Mouse (Mus musculus): ENCODE measurements at regions not wholly inside any gene's neighbourhood (a gene's known extent, or its start where the extent isn't known, plus 50 kb on each side); places are given as distances from the start of the nearest gene placed in this dataset.
A peak's percentile ranks its signal among the peaks of the same experiment; 100 is the strongest.

- no peak for DNase-seq (ENCODE audit: low read depth, low spot score)
Measured at GRCm38 (mm10) chr17:93665889-93666288, 467.1 kb downstream of the Adcyap1 start.

GRCm38 (mm10) chr17:93676366-93676962 lies 477.6 kb downstream of the Adcyap1 start:
- no peak for DNase-seq (ENCODE audit: low read depth, low spot score)

DNA sequence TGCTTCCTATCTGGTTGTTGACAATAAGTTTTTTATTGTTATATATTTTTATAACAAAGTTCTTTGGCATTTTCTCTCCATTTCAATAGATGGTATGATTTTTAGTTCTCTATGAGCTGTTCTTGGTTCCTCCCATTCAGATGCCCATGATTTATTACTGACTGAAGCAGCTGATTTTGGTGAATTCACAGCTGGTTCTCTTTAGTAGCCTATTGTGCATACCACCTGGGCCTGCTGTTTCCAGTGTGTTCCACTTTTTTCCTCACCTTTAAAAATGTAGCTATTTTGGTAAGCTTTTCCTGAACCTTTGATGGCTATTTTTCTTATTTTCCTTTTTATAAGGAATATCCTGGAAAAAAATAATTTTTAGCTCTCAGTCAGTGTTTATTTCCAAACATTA lies 501.9 kb downstream of the Adcyap1 start:
- DNase-seq (ENCODE audit: low read depth, low spot score), result no peak

DNA sequence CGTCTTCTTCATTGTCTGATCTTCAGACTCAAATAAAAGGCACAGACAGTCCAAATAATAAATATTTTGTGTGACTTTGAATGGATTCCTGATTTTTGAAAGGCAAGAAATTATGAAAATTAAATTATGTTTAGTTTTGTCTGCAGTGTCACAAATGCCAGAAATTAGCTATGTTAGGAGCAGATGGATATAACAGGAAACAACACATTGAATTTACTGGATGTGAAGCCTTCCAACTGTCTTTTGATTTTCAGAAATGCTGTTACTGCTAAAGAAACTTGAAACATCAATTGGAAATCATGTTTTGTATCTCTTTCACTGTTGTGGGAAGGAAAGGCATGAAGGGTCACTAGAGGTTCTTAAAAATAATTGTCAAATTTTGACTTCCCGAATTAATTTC lies 518.8 kb downstream of the Adcyap1 start:
- DNase-seq (ENCODE audit: low read depth, low spot score), result no peak

DNA sequence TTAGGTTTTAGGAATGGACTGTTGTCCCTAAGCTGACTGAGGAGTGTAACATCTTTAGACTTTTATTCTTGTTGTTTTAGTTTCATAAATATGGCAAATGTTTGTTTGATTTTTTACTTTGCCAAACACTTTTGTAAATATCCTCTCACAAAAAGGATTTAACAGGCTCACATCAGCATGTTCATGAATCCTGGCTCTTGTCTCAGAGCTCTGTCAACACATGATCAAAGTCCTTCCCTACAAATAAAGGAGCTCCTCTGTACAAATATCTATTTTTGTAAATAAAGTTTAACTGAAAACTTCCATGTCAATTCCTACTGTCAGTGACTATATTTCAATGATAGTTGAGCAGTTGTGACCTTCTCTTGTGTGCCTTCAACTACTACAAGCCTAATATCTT lies 542.5 kb downstream of the Adcyap1 start:
- DNase-seq (ENCODE audit: low read depth, low spot score), result no peak

DNA sequence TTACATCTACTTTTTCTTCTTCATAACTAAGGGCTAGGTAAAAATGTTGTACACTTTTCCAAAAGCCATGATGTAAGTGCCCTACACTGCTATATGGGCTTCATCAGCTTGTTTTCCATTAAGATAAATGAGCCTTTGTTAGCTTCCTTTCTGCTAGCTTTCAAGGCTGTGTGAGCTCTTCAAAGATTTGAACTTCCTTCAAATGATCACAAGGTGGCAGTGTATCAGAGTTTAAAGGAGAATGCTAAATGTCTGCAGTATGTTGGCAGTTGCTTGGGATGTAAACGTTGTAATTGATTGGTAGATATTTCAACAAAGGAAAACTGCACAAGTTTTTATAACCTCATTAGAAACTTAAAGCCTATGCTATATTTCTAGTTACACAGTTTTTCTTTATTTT lies 563.5 kb downstream of the Adcyap1 start:
- peak; percentile 54 for DNase-seq (ENCODE audit: low read depth, low spot score)
